Mouse (Mus musculus): ENCODE results near the gene Ndufs4. TPM values are rescaled to one million over a fixed set of nuclear protein-coding genes. Genes with fewer than 3 reads are reported as not detected.

Gene Ndufs4
- polyA plus RNA-seq, 1 experiment = 122 TPM

Other genes starting within 250 kb of the Ndufs4 start
- 6.5 and 7.6 TPM in 2 replicates for gene Fst, start 70.7 kb upstream of the Ndufs4 start, polyA plus RNA-seq (2012; rRNA removed)

All from frontal cortex, adult 2 months (tissue).